Mouse (Mus musculus) thymus, adult 2 months (tissue): Measurements from ENCODE around the gene Jag2.

Experiments used
- CTCF ChIP-seq: fragments of 200-500 bp; IDR thresholded peaks from 2 replicates; pipeline ENCODE4 v1.5.1; 2012; ENCODE audit warnings: mild to moderate bottlenecking, control low read depth, low read length, moderate library complexity, borderline replicate concordance; ENCODE audit not compliant: control insufficient read depth, poor library complexity, insufficient read depth; ENCODE audit errors: extremely low read depth
- POLR2A ChIP-seq: fragments of 200-500 bp; IDR thresholded peaks from 2 replicates; pipeline ENCODE4 v1.6.1; 2012; ENCODE audit warnings: mild to moderate bottlenecking, low read length, control low read depth, moderate library complexity; ENCODE audit not compliant: control insufficient read depth, poor library complexity, insufficient read depth; ENCODE audit errors: extremely low read depth

- TF ChIP-seq CTCF (no peak), POLR2A (no peak)
Observed at GRCm38 (mm10) chr12:112879731-112880130, 49.8 kb downstream of the Jag2 start.
